8 mouse cellular contexts compared by ENCODE assay signal in the genomic region with DNA sequence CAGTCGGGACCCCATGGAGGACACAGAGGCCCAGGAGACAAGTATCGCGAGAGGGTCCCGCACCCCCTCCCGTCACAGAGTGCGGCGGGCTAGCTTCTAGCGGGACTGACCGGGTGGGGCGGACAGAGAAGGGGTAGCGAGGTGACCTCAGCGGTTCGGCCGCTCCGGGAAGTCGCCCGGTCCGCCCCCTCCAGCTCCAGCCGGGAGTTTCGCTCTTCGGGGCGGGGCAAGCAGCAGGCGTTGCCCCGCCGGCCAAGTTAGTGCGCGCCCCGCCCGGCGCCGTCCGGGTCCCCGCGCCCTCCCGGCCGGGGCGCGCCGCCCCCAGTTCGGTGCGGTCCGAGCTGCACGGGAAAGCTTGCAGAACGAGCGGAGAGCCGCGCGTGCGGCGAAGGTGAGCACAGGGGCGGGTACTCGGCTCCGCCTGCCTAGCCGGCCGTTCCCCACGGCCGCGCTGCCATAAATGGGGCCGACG. TPM values are rescaled to one million over a fixed set of nuclear protein-coding genes. Genes with fewer than 3 reads are reported as not detected.
DNase-seq lines count a peak whose midpoint lies in the region; ATAC-seq and TF ChIP-seq lines count a peak whose summit lies in the region.

Zbtb42 (plus strand) TSS at position 274 of the 472 bp plus-strand sequence.

- no peaks in the 10 kb centered on the region for H3K36me3 ChIP-seq in megakaryocyte, embryonic 14.5 days (replicated peaks; ENCODE audit: low read length)
- peaks cover 4% of the 10 kb centered on the region; the same call in 1 of the 2 replicates for H3K36me3 ChIP-seq in stomach, postnatal 0 days (ENCODE audit: control insufficient read depth, insufficient read depth, low read length)

- under 1% methylated on average over 46 of the region's 60 CpGs for WGBS in stomach, postnatal 0 days

- peak within 1 kb of the TSS; percentile 62 for H3K4me3 ChIP-seq in layer of hippocampus, adult 2 months
- H3K4me3 ChIP-seq in embryonic fibroblast, embryonic 13.5 days (ENCODE audit: insufficient read depth, low read length): peak within 1 kb of the TSS; percentile 49
- peak within 1 kb of the TSS; percentile 96 for H3K4me3 ChIP-seq in megakaryocyte, embryonic 14.5 days (replicated peaks)
- H3K4me3 ChIP-seq in stomach, postnatal 0 days (ENCODE audit: low read depth, low read length): peak within 1 kb of the TSS; percentile 72

- no peaks in the 10 kb centered on the region for H3K4me1 ChIP-seq in embryonic fibroblast, embryonic 13.5 days (ENCODE audit: control insufficient read depth, insufficient read depth, low read length)
- peaks cover 71% of the 10 kb centered on the region for H3K4me1 ChIP-seq in megakaryocyte, embryonic 14.5 days
- 0 out of 2 replicates have a peak, but pooled peaks cover 4% of the 10 kb centered on the region for H3K4me1 ChIP-seq in stomach, postnatal 0 days (replicated peaks; ENCODE audit: control insufficient read depth, insufficient read depth)

- TF ChIP-seq POLR2A in embryonic fibroblast, embryonic 13.5 days (IDR thresholded peaks at IDR 0.05; ENCODE audit: low read depth, low read length): peak; percentile 49

- intact Hi-C loops in heart, postnatal 10 days (cut with DNase I): loop anchor here (2.0 kb wide), 1 partner anchor 28 kb away; no protein-coding TSS in a partner anchor

- H3K9me3 ChIP-seq in megakaryocyte, embryonic 14.5 days: no peaks in the 10 kb centered on the region
- no peaks in the 10 kb centered on the region for H3K9me3 ChIP-seq in stomach, postnatal 0 days (ENCODE audit: control insufficient read depth, low read length)

- ATAC-seq in stomach, postnatal 0 days (ENCODE audit: low FRiP score, low TSS enrichment): peak; percentile 61
- ATAC-seq in frontal cortex, adult (ENCODE audit: low TSS enrichment): no peak

- no peak for TF ChIP-seq CTCF in layer of hippocampus, adult 2 months (conservative IDR thresholded peaks at IDR 0.05)
- TF ChIP-seq CTCF in embryonic fibroblast, embryonic 13.5 days (IDR thresholded peaks at IDR 0.05; ENCODE audit: borderline replicate concordance, insufficient read depth, low read length): no peak
- TF ChIP-seq CTCF in stomach, postnatal 0 days (IDR thresholded peaks at IDR 0.05; ENCODE audit: low read depth): peak; percentile 59; the same call in 1 of the 2 replicates

- no peak for DNase-seq in layer of hippocampus, adult 2 months (ENCODE audit: low spot score in 2 of 2)
- DNase-seq in layer of hippocampus, adult 8-10 months (ENCODE audit: low spot score in 2 of 2): no peak
- DNase-seq in heart, postnatal 10 days: peak; percentile 82 to 84
- DNase-seq in kidney, postnatal 36 days: peak; percentile 73 to 85
- DNase-seq in stomach, postnatal 0 days (ENCODE audit: low spot score): peak; percentile 88

- peaks cover 71% of the 10 kb centered on the region for H3K27me3 ChIP-seq in megakaryocyte, embryonic 14.5 days (replicated peaks)
- no peaks in the 10 kb centered on the region for H3K27me3 ChIP-seq in stomach, postnatal 0 days (ENCODE audit: control insufficient read depth, insufficient read depth, low read length)

- H3K4me2 ChIP-seq in stomach, postnatal 0 days (replicated peaks; ENCODE audit: low read depth): peak within 1 kb of the TSS; percentile 95

- peak within 1 kb of the TSS; percentile 87 for H3K9ac ChIP-seq in stomach, postnatal 0 days (ENCODE audit: low read length)

- TF ChIP-seq EP300 in stomach, postnatal 0 days (optimal IDR thresholded peaks at IDR 0.05): no peak

- H3K27ac ChIP-seq in layer of hippocampus, adult 2 months: no peak within 1 kb of the TSS
- H3K27ac ChIP-seq in embryonic fibroblast, embryonic 13.5 days (ENCODE audit: insufficient read depth, low read length): no peak within 1 kb of the TSS
- peak within 1 kb of the TSS; percentile 97 for H3K27ac ChIP-seq in stomach, postnatal 0 days (replicated peaks)

RNA-seq across cellular contexts. Expression of gene Zbtb42, which starts in this region (rescaled TPM):
- under 1 TPM; 0.44 to 0.52 TPM for total RNA-seq in layer of hippocampus, adult 2 months (2021)
- 1 to 10 TPM in 3 of 4 experiments, under 1 TPM in 1; 0.98 to 2.2 (median 1.1) TPM for total RNA-seq in layer of hippocampus, adult 8-10 months (2022)
- 1.2 and 1.6 TPM in 2 replicates for polyA plus RNA-seq in embryonic fibroblast, embryonic 13.5 days (2011; ENCODE audit: insufficient read length, low read depth, missing spikeins)
- 1 to 10 TPM; 7.7 to 8.5 TPM for total RNA-seq in heart, postnatal 10 days (2021)
- polyA plus RNA-seq in megakaryocyte, embryonic 14.5 days (2012; ENCODE audit: insufficient read depth, low replicate concordance): 0.52 and 0.72 TPM in 2 replicates
- 11.3 and 12.1 TPM in 2 replicates for polyA plus RNA-seq in stomach, postnatal 0 days (2015; fragmentation: Nextera tagmentation; extraction: Ambion mirVana)

Comparison
In these comparisons a context has a peak if more than half of its experiments do, and no peak if none do; other contexts are left out.
1. DNase-seq: peak in heart, postnatal 10 days (2 of 2), kidney, postnatal 36 days (2 of 2) and stomach, postnatal 0 days (single experiment); none in layer of hippocampus, adult 2 months (0 of 2) and layer of hippocampus, adult 8-10 months (0 of 2).
2. Peak in every context shown above with its lines, with median percentiles within 50 percentile points of each other: H3K4me3 ChIP-seq.